Mouse (Mus musculus) myocyte (in vitro differentiated cells): ENCODE measurements around the gene Arhgdia. TPM values are rescaled to one million over a fixed set of nuclear protein-coding genes. Genes with fewer than 3 reads are reported as not detected.

Experiments
- H3K27me3 ChIP-seq: one replicate; pipeline ENCODE4 v1.6.1; 2011; ENCODE audit not compliant: control insufficient read depth, insufficient read depth, insufficient read length
- H3K36me3 ChIP-seq: one replicate; pipeline ENCODE4 v1.6.1; 2011; ENCODE audit not compliant: control insufficient read depth, insufficient read depth
- H3K4me2 ChIP-seq: one replicate; pipeline ENCODE4 v1.6.1; 2011; ENCODE audit warnings: low read depth, control low read depth
- H3K4me3 ChIP-seq: one replicate; pipeline ENCODE4 v1.5.1; 2011; ENCODE audit warnings: mild to moderate bottlenecking, control low read depth, moderate library complexity
- H3K79me2 ChIP-seq: one replicate; pipeline ENCODE4 v1.6.1; 2011; ENCODE audit not compliant: control insufficient read depth, insufficient read depth
- H3ac ChIP-seq: one replicate; pipeline ENCODE4 v1.6.1; 2011; ENCODE audit not compliant: control insufficient read depth, insufficient read length
- CEBPB ChIP-seq: IDR thresholded peaks from 2 replicates; pipeline ENCODE4 v1.6.1; 2011; ENCODE audit warnings: mild to moderate bottlenecking, moderate library complexity; ENCODE audit not compliant: poor library complexity, insufficient read depth, severe bottlenecking
- E2F4 ChIP-seq: IDR thresholded peaks from one replicate; pipeline ENCODE4 v1.6.1; 2011; ENCODE audit warnings: mild to moderate bottlenecking, control low read depth, moderate library complexity; ENCODE audit not compliant: insufficient read depth
- MAX ChIP-seq: IDR thresholded peaks from one replicate; pipeline ENCODE4 v1.6.1; 2011; ENCODE audit warnings: low read depth, mild to moderate bottlenecking, control low read depth
- MYOD1 ChIP-seq, 3 experiments: IDR thresholded peaks; one replicate each; pipeline ENCODE4 v1.6.1; 2011; ENCODE audit warnings: control low read depth in 2 of 3, low read depth in 2 of 3, mild to moderate bottlenecking in 2 of 3, moderate library complexity in 1 of 3; ENCODE audit not compliant: insufficient read length in 2 of 3, control insufficient read depth in 1 of 3
- MYOG ChIP-seq, 3 experiments: IDR thresholded peaks; one replicate each; pipeline ENCODE4 v1.6.1; 2011; ENCODE audit warnings: control low read depth in 2 of 3, low read depth in 2 of 3, mild to moderate bottlenecking in 2 of 3; ENCODE audit not compliant: insufficient read length in 2 of 3, control insufficient read depth in 1 of 3, insufficient read depth in 1 of 3
- POLR2A ChIP-seq: IDR thresholded peaks from one replicate; pipeline ENCODE4 v1.6.1; 2011; ENCODE audit warnings: low read depth, mild to moderate bottlenecking, control low read depth, moderate library complexity; ENCODE audit not compliant: insufficient read length
- POLR2AphosphoS2 ChIP-seq: IDR thresholded peaks from one replicate; pipeline ENCODE4 v1.6.1; 2011; ENCODE audit warnings: low read depth, control low read depth; ENCODE audit not compliant: insufficient read length
- REST ChIP-seq: IDR thresholded peaks from one replicate; pipeline ENCODE4 v1.6.1; 2011; ENCODE audit warnings: mild to moderate bottlenecking, control low read depth, moderate library complexity; ENCODE audit not compliant: insufficient read depth, insufficient read length
- SRF ChIP-seq: IDR thresholded peaks from one replicate; pipeline ENCODE4 v1.6.1; 2011; ENCODE audit warnings: low read depth; ENCODE audit not compliant: control insufficient read depth, insufficient read length
- TCF12 ChIP-seq: IDR thresholded peaks from one replicate; pipeline ENCODE4 v1.6.1; 2011; ENCODE audit warnings: mild to moderate bottlenecking, control low read depth; ENCODE audit not compliant: poor library complexity, insufficient read depth, severe bottlenecking
- TCF3 ChIP-seq: IDR thresholded peaks from one replicate; pipeline ENCODE4 v1.6.1; 2011; ENCODE audit warnings: low read depth, control low read depth; ENCODE audit not compliant: insufficient read length
- USF1 ChIP-seq: IDR thresholded peaks from one replicate; pipeline ENCODE4 v1.6.1; 2011; ENCODE audit warnings: low read depth, mild to moderate bottlenecking, control low read depth, moderate library complexity
- polyA plus RNA-seq: library from polyadenylated mRNA; unstranded; fragments of >200 nt; fragmentation: generic; extraction: Trizol; gene quantifications from one replicate; pipeline ENCODE4 v1.2.1, GENCODE M21; 2012; ENCODE audit warnings: missing spikeins

Arhgdia gene
- polyA plus RNA-seq, 1 experiment = 837 TPM

GRCm38 (mm10) chr11:120582268-120582981, 1.0 kb upstream of the Arhgdia start:
- Histone ChIP-seq H3K79me2 (peaks cover 25% of the 10 kb centered on the region), H3ac (peak overlapping the region; percentile 90), H3K27me3 (no peaks in the 10 kb centered on the region), H3K36me3 (peaks cover 22% of the 10 kb centered on the region), H3K4me3 (peak overlapping the region; percentile 99), H3K4me2 (peak overlapping the region; percentile 87)
- TF ChIP-seq CEBPB = no peak
- TF ChIP-seq POLR2A = no peak
- peak in 2 of 3 experiments; percentile 57 to 63 for TF ChIP-seq MYOD1 (IDR thresholded peaks at IDR 0.05; ENCODE audit: control insufficient read depth in 1 of 3, insufficient read length in 2 of 3, low read depth in 2 of 3)
- no peak for TF ChIP-seq SRF
- TF ChIP-seq MYOG (IDR thresholded peaks at IDR 0.05; ENCODE audit: control insufficient read depth in 1 of 3, insufficient read depth in 1 of 3, insufficient read length in 2 of 3, low read depth in 2 of 3) = peak in 2 of 3 experiments; percentile 18 to 61
- no peak for TF ChIP-seq TCF3

- Histone ChIP-seq H3K4me2 (peak overlapping the region; percentile 100), H3K27me3 (no peaks in the 10 kb centered on the region), H3K36me3 (peaks cover 24% of the 10 kb centered on the region), H3K79me2 (peaks cover 25% of the 10 kb centered on the region), H3K4me3 (peak overlapping the region; percentile 99), H3ac (peak overlapping the region; percentile 90)
- TF ChIP-seq SRF = no peak
- no peak for TF ChIP-seq TCF3
- TF ChIP-seq REST = no peak
- no peak for TF ChIP-seq TCF12
- no peak for TF ChIP-seq MAX
- no peak for TF ChIP-seq MYOG (IDR thresholded peaks at IDR 0.05; ENCODE audit: control insufficient read depth in 1 of 3, insufficient read depth in 1 of 3, insufficient read length in 2 of 3, low read depth in 2 of 3)
- no peak for TF ChIP-seq E2F4
- no peak for TF ChIP-seq CEBPB
- TF ChIP-seq POLR2A = no peak
- TF ChIP-seq POLR2AphosphoS2 = no peak
- TF ChIP-seq USF1 = no peak
- no peak for TF ChIP-seq MYOD1 (IDR thresholded peaks at IDR 0.05; ENCODE audit: control insufficient read depth in 1 of 3, insufficient read length in 2 of 3, low read depth in 2 of 3)
Measured at GRCm38 (mm10) chr11:120580871-120581331, 523 bp downstream of the Arhgdia start.

- Histone ChIP-seq H3K4me3 (peak overlapping the region; percentile 99), H3K36me3 (peaks cover 24% of the 10 kb centered on the region), H3ac (peak overlapping the region; percentile 90), H3K79me2 (peaks cover 25% of the 10 kb centered on the region), H3K4me2 (peak overlapping the region; percentile 100), H3K27me3 (no peaks in the 10 kb centered on the region)
- TF ChIP-seq POLR2AphosphoS2 (peak; percentile 34), POLR2A (peak; percentile 4), CEBPB (no peak)
Measured at GRCm38 (mm10) chr11:120580190-120580589, 1.2 kb downstream of the Arhgdia start.

GRCm38 (mm10) chr11:120579316-120580107, 1.9 kb downstream of the Arhgdia start:
- Histone ChIP-seq H3K36me3 (peaks cover 24% of the 10 kb centered on the region), H3ac (peak overlapping the region; percentile 90)

More at GRCm38 (mm10) chr11:120579316-120580107, 1.9 kb downstream of the Arhgdia start:
- Histone ChIP-seq H3K79me2 (peaks cover 25% of the 10 kb centered on the region), H3K4me3 (peak overlapping the region; percentile 99), H3K27me3 (no peaks in the 10 kb centered on the region), H3K4me2 (peak overlapping the region; percentile 100)
- no peak for TF ChIP-seq MAX
- peak; percentile 9 for TF ChIP-seq POLR2A
- no peak for TF ChIP-seq SRF
- no peak for TF ChIP-seq TCF12
- TF ChIP-seq POLR2AphosphoS2 = no peak
- TF ChIP-seq MYOD1 (IDR thresholded peaks at IDR 0.05; ENCODE audit: control insufficient read depth in 1 of 3, insufficient read length in 2 of 3, low read depth in 2 of 3) = peak in 2 of 3 experiments; percentile 6 to 67
- no peak for TF ChIP-seq E2F4
- TF ChIP-seq MYOG (IDR thresholded peaks at IDR 0.05; ENCODE audit: control insufficient read depth in 1 of 3, insufficient read depth in 1 of 3, insufficient read length in 2 of 3, low read depth in 2 of 3) = peak in 1 of 3 experiments; percentile 49
